Mouse (Mus musculus) gonadal fat pad, adult 2 months (tissue): Measurements from ENCODE around the gene Larp1b. TPM values are rescaled to one million over a fixed set of nuclear protein-coding genes. Genes with fewer than 3 reads are reported as not detected.

Experiments used
- DNase-seq: peaks from one replicate; pipeline ENCODE4 v3.0.0-alpha.2; 2012; ENCODE audit warnings: low read depth
- polyA plus RNA-seq: library from polyadenylated mRNA; depleted of rRNA; stranded (reverse); fragments of >200 nt; gene quantifications from 2 replicates; pipeline ENCODE4 v1.2.3, GENCODE M21; 2012; rRNA removed

The Larp1b gene
- polyA plus RNA-seq, 1 experiment = 11.7 TPM

DNA sequence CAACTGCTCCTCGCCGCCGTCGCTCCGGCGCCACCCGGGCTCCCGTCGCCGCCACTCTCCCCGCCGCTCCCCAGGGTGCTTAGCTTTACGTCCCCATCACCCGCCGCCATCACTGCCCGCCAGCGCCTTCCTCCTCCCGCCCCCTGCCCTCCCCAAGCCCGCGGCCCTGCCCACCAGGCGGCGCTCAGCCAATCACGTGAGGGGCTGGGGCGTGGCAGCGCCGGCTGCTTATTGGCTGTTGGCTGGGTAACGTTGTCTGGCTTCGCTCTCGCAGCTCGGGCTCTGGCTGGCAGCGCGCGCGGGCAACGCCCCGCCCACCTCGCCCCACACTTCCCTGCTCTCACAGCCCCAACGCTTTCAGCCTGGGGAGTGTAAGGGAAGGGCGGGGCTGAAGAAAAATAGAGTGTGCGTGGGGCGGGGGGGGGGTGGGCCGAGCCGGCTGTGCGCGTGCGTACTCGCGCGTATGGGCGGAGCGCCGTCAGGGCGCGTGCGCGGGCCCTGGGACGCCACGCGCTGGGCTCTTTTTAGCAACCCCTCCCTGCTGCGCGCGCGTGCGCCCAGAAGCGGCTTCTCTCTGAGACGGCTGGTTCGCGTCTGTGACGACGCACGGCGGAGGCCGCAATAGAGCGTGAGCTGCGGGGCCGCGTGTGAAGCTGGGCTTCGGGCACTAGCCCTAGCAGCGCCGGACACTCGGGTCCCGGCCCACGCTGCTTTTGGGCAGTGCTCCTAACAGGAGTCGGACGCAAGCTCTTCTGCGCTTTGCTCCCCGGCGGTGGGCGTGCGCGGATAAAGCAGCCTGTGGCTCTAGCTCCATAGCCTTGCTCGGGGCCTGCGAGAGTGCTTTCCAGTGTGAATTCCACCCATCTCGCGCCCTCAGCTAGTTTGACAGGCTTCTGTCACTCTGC, 133.5 kb downstream of the Larp1b start, which contains the start of gene Pgrmc2:
Pgrmc2 (minus strand) TSS at position 162 of the 905 bp plus-strand sequence.
- DNase-seq = peak; percentile 75

- no peak for DNase-seq
These were observed 134.1 kb downstream of the Larp1b start for GRCm38 (mm10) chr3:41083790-41084112.

GRCm38 (mm10) chr3:41084421-41084820, 134.8 kb downstream of the Larp1b start:
- DNase-seq = no peak

- DNase-seq = no peak
These were observed 137.4 kb downstream of the Larp1b start for GRCm38 (mm10) chr3:41087071-41087470.

Other genes starting within 250 kb of the Larp1b start
- 0.15 and 0.27 TPM in 2 replicates for gene Slc25a31, start 241.0 kb upstream of the Larp1b start, polyA plus RNA-seq
- 4.5 and 6.8 TPM in 2 replicates for gene Hspa4l, start 205.3 kb upstream of the Larp1b start, polyA plus RNA-seq
- 2.5 and 2.7 TPM in 2 replicates for gene Plk4, start 149.8 kb upstream of the Larp1b start, polyA plus RNA-seq
- gene Mfsd8, start 102.9 kb upstream of the Larp1b start, polyA plus RNA-seq = 5.1 and 11.4 TPM in 2 replicates
- 3.5 and 3.8 TPM in 2 replicates for gene Abhd18, start 102.9 kb upstream of the Larp1b start, polyA plus RNA-seq
- gene 1700034I23Rik, start 47.3 kb upstream of the Larp1b start, polyA plus RNA-seq = 0.72 and 0.77 TPM in 2 replicates
- gene Pgrmc2, start 133.2 kb downstream of the Larp1b start, polyA plus RNA-seq = 19.9 and 24.5 TPM in 2 replicates